Comparison of ENCODE assay signal across 12 mouse cellular contexts in the genomic region with DNA sequence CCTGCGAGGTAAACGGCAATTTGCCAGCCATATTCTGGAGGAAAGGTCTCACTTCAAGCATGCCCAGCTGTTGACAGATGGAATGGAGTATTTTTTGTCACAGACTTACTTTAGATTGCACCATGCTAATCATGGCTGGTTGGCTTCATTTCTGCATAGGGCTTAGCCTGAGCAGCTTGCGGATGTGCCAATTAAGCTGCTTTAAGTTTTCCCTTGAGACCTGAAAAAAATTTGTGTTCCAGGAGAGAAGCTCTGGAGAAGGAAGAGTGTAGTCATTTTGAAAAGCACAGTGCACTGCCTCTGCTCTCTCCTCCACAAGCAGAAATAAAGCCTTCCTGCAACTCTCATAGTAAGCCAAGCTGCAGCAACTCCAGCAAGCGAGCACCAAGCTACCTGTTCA.
DNase-seq lines count a peak whose midpoint lies in the region; ATAC-seq and TF ChIP-seq lines count a peak whose summit lies in the region.
"Had no signal": no experiment of that assay in that cellular context is flagged by ENCODE, and none has a peak within 500 bp of the region (broad histone marks: within the 10 kb centered on the region; RNA-seq: fewer than 3 reads in every experiment).

No protein-coding gene starts in this region.

- H3K9ac ChIP-seq in forebrain, embryonic 14.5 days (ENCODE audit: low read length): no peak overlapping the region
- no peak overlapping the region for H3K9ac ChIP-seq in forebrain, embryonic 12.5 days
- H3K9ac ChIP-seq in heart, adult 2 months (ENCODE audit: low read depth, low read length): no peak overlapping the region

- H3K27ac ChIP-seq in forebrain, embryonic 14.5 days (ENCODE audit: low read depth, low read length): no peak overlapping the region
- H3K27ac ChIP-seq in forebrain, embryonic 12.5 days: no peak overlapping the region
- H3K27ac ChIP-seq in left cerebral cortex, adult 2 months: peak overlapping the region; percentile 77
- no peak overlapping the region for H3K27ac ChIP-seq in heart, adult 2 months
- H3K27ac ChIP-seq: midbrain, embryonic 10.5 days had no signal

- no peaks in the 10 kb centered on the region for H3K79me2 ChIP-seq in heart, adult 2 months (replicated peaks; ENCODE audit: control insufficient read depth, insufficient read depth, low read length)

- TF ChIP-seq CTCF in left cerebral cortex, adult 2 months (IDR thresholded peaks at IDR 0.05): no peak
- no peak for TF ChIP-seq CTCF in heart, adult 2 months (IDR thresholded peaks at IDR 0.05)

- TF ChIP-seq POLR2A in heart, adult 2 months (IDR thresholded peaks at IDR 0.05; ENCODE audit: insufficient read depth, low read depth, low read length): no peak

- no peak for ATAC-seq in forebrain, embryonic 14.5 days
- ATAC-seq in forebrain, embryonic 12.5 days (ENCODE audit: low FRiP score): no peak
- ATAC-seq: lung, postnatal 0 days had no signal

- no peaks in the 10 kb centered on the region for H3K27me3 ChIP-seq in forebrain, embryonic 14.5 days (replicated peaks; ENCODE audit: control insufficient read depth, insufficient read depth, low read length)
- no peaks in the 10 kb centered on the region for H3K27me3 ChIP-seq in forebrain, embryonic 12.5 days
- no peaks in the 10 kb centered on the region for H3K27me3 ChIP-seq in heart, adult 2 months (ENCODE audit: control insufficient read depth, insufficient read depth, low read length)

- intact Hi-C loops in left cerebral cortex, adult 2 months (cut with DNase I): loop anchor here (5.0 kb wide), 1 partner anchor 97 kb away; no protein-coding TSS in a partner anchor
- intact Hi-C loops in left cerebral cortex, postnatal 10 days (cut with DNase I): no loop called here
- intact Hi-C loops in heart, adult 2 months (cut with DNase I): no loop called here

- H3K4me1 ChIP-seq in forebrain, embryonic 14.5 days (ENCODE audit: control insufficient read depth, insufficient read depth, low read length): no peaks in the 10 kb centered on the region
- no peaks in the 10 kb centered on the region for H3K4me1 ChIP-seq in forebrain, embryonic 12.5 days
- no peaks in the 10 kb centered on the region for H3K4me1 ChIP-seq in heart, adult 2 months (ENCODE audit: control insufficient read depth, insufficient read depth, low read length)
- H3K4me1 ChIP-seq: midbrain, embryonic 10.5 days had no signal

- H3K4me3 ChIP-seq in forebrain, embryonic 14.5 days (ENCODE audit: low read depth, low read length): no peak overlapping the region
- no peak overlapping the region for H3K4me3 ChIP-seq in forebrain, embryonic 12.5 days (replicated peaks)
- H3K4me3 ChIP-seq in left cerebral cortex, adult 2 months: no peak overlapping the region
- no peak overlapping the region for H3K4me3 ChIP-seq in heart, adult 2 months
- H3K4me3 ChIP-seq: midbrain, embryonic 10.5 days had no signal

- H3K9me3 ChIP-seq in forebrain, embryonic 14.5 days (replicated peaks; ENCODE audit: control insufficient read depth, low read length): no peaks in the 10 kb centered on the region
- no peaks in the 10 kb centered on the region for H3K9me3 ChIP-seq in forebrain, embryonic 12.5 days

- no peaks in the 10 kb centered on the region for H3K36me3 ChIP-seq in forebrain, embryonic 14.5 days (ENCODE audit: control insufficient read depth, insufficient read depth, low read length)
- no peaks in the 10 kb centered on the region for H3K36me3 ChIP-seq in forebrain, embryonic 12.5 days (replicated peaks)
- H3K36me3 ChIP-seq in heart, adult 2 months (ENCODE audit: control insufficient read depth, insufficient read depth, low read length): no peaks in the 10 kb centered on the region
- H3K36me3 ChIP-seq: midbrain, embryonic 10.5 days had no signal

- 81% methylated on average over 4 of the region's 4 CpGs for WGBS in forebrain, embryonic 14.5 days
- 89% methylated on average over 4 of the region's 4 CpGs for WGBS in forebrain, embryonic 12.5 days
- 61% methylated on average over 4 of the region's 4 CpGs for WGBS in heart, adult 2 months

- peak; percentile 22 for DNase-seq in forebrain, embryonic 14.5 days (ENCODE audit: low spot score)
- peak in 1 of 2 experiments; percentile 12 for DNase-seq in left cerebral cortex, adult 2 months (ENCODE audit: extremely low spot score in 1 of 2, low spot score in 2 of 2)
- DNase-seq in left cerebral cortex, postnatal 10 days (ENCODE audit: extremely low spot score in 1 of 2, low spot score in 2 of 2): no peak
- DNase-seq in fat pad, adult 2 months (ENCODE audit: extremely low read depth, low read depth, low spot score): peak; percentile 11
- DNase-seq in right cerebral cortex, postnatal 25 days: peak; percentile 8
- no peak for DNase-seq in heart, adult 2 months
- no peak for DNase-seq in thymus, postnatal 4 days
- DNase-seq: embryo, embryonic 11 days; heart, postnatal 4 days had no signal

- no peak overlapping the region for H3K4me2 ChIP-seq in forebrain, embryonic 14.5 days (ENCODE audit: low read length)
- H3K4me2 ChIP-seq in forebrain, embryonic 12.5 days: no peak overlapping the region

- TF ChIP-seq EP300 in heart, adult 2 months (IDR thresholded peaks at IDR 0.05; ENCODE audit: insufficient read depth, low read depth, low read length): no peak

Comparison
In these comparisons a context has a peak if more than half of its experiments do, and no peak if none do; other contexts are left out.
1. DNase-seq: peak in forebrain, embryonic 14.5 days (single experiment), fat pad, adult 2 months (single experiment) and right cerebral cortex, postnatal 25 days (single experiment); none in left cerebral cortex, postnatal 10 days (0 of 2), heart, adult 2 months (0 of 2) and thymus, postnatal 4 days (single experiment).